Mouse (Mus musculus): ENCODE results near the gene Slamf1. TPM values are rescaled to one million over a fixed set of nuclear protein-coding genes. Genes with fewer than 3 reads are reported as not detected.

Gene Slamf1
- polyA plus RNA-seq (2017; shearing (Covaris generic)), result 74.8 TPM

GRCm38 (mm10) chr1:171766898-171767297 lies at the start of gene Slamf1:
Slamf1 (plus strand) TSS chr1:171767127.

GRCm38 (mm10) chr1:171839488-171839887 lies 72.6 kb downstream of the Slamf1 start, which contains the start of gene Cd84:
Cd84 (plus strand) TSS chr1:171839697.

Other genes with a start within 250 kb of the Slamf1 start
- not detected for gene Itln1, start 231.8 kb upstream of the Slamf1 start, polyA plus RNA-seq (2017; shearing (Covaris generic))
- 0.14 TPM for gene Cd244a, start 207.9 kb upstream of the Slamf1 start, polyA plus RNA-seq (2017; shearing (Covaris generic))
- gene Ly9, start 159.7 kb upstream of the Slamf1 start, polyA plus RNA-seq (2017; shearing (Covaris generic)), result 104 TPM
- gene Slamf7, start 114.1 kb upstream of the Slamf1 start, polyA plus RNA-seq (2017; shearing (Covaris generic)), result 37.7 TPM
- 119 TPM for gene Cd48, start 85.1 kb upstream of the Slamf1 start, polyA plus RNA-seq (2017; shearing (Covaris generic))
- gene Cd84, start 72.6 kb downstream of the Slamf1 start, polyA plus RNA-seq (2017; shearing (Covaris generic)), result 126 TPM
- 0.19 TPM for gene Gm10521, start 128.5 kb downstream of the Slamf1 start, polyA plus RNA-seq (2017; shearing (Covaris generic))
- 455 TPM for gene Slamf6, start 150.4 kb downstream of the Slamf1 start, polyA plus RNA-seq (2017; shearing (Covaris generic))

Measured in effector memory CD4-positive, alpha-beta T cell, adult 5 months (primary cell).